Mouse (Mus musculus) kidney, postnatal 0 days (tissue): Measurements from ENCODE around the gene Rrp7a. TPM values are rescaled to one million over a fixed set of nuclear protein-coding genes. Genes with fewer than 3 reads are reported as not detected.

Experiments used
- ATAC-seq: fragments of 200-750 bp; cut with Nextera tagmentation; replicated peaks from 2 replicates; pipeline ENCODE4 v1.8.0; 2017; ENCODE audit warnings: low read depth, moderate number of reproducible peaks, moderate TSS enrichment, moderate library complexity; ENCODE audit not compliant: low FRiP score
- DNase-seq: peaks from one replicate; pipeline ENCODE4 v3.0.0-alpha.2; 2016; ENCODE audit warnings: low spot score
- H3K27ac ChIP-seq: fragments of 300-500 bp; sonication (generic); 2 replicates; pipeline ENCODE4 v1.5.1; 2014; ENCODE audit warnings: mild to moderate bottlenecking
- H3K27me3 ChIP-seq: fragments of 300-500 bp; sonication (generic); 2 replicates; pipeline ENCODE4 v1.6.1; 2014; ENCODE audit warnings: low read length, mixed read lengths; ENCODE audit not compliant: insufficient read depth
- H3K36me3 ChIP-seq: fragments of 300-500 bp; sonication (generic); 2 replicates; pipeline ENCODE4 v1.6.1; 2014; ENCODE audit warnings: low read length, mixed read lengths; ENCODE audit not compliant: insufficient read depth
- H3K4me1 ChIP-seq: fragments of 300-500 bp; sonication (generic); replicated peaks from 2 replicates; pipeline ENCODE4 v1.6.1; 2014; ENCODE audit warnings: antibody characterized with exemption, low read length, mixed read lengths; ENCODE audit not compliant: insufficient read depth
- H3K4me2 ChIP-seq: fragments of 300-500 bp; sonication (generic); 2 replicates; pipeline ENCODE4 v1.6.1; 2014; ENCODE audit warnings: mild to moderate bottlenecking, low read length, moderate library complexity, mixed read lengths
- H3K4me3 ChIP-seq: fragments of 300-500 bp; sonication (generic); replicated peaks from 2 replicates; pipeline ENCODE4 v1.5.1; 2014; ENCODE audit warnings: low read depth, low read length
- H3K9ac ChIP-seq: fragments of 300-500 bp; sonication (generic); 2 replicates; pipeline ENCODE4 v1.6.1; 2014; ENCODE audit warnings: low read depth, low read length
- H3K9me3 ChIP-seq: fragments of 300-500 bp; sonication (generic); replicated peaks from 2 replicates; pipeline ENCODE4 v1.6.1; 2016; ENCODE audit warnings: low read length, inconsistent platforms, mixed read lengths
- CTCF ChIP-seq: IDR thresholded peaks from 2 replicates; pipeline ENCODE4 v1.5.1; 2016; ENCODE audit warnings: antibody characterized with exemption, low read depth, mild to moderate bottlenecking, moderate library complexity
- WGBS: fragments of 180-500 bp; shearing (Covaris S2); extraction: QIAGEN DNeasy Blood & Tissue Kit; methylation state at CpG from one replicate; pipeline ENCODE4 v1.1.7; 2014; 5-methylcytosine and 5-hydroxymethylcytosine counted together
- polyA plus RNA-seq: library from polyadenylated mRNA; unstranded; fragments of >200 nt; fragmentation: Nextera tagmentation; extraction: Ambion mirVana; gene quantifications from 2 replicates; pipeline ENCODE4 v1.2.1, GENCODE M21; 2015

Rrp7a gene
- polyA plus RNA-seq, 1 experiment from 2014 or later, result 52.9 TPM

DNA sequence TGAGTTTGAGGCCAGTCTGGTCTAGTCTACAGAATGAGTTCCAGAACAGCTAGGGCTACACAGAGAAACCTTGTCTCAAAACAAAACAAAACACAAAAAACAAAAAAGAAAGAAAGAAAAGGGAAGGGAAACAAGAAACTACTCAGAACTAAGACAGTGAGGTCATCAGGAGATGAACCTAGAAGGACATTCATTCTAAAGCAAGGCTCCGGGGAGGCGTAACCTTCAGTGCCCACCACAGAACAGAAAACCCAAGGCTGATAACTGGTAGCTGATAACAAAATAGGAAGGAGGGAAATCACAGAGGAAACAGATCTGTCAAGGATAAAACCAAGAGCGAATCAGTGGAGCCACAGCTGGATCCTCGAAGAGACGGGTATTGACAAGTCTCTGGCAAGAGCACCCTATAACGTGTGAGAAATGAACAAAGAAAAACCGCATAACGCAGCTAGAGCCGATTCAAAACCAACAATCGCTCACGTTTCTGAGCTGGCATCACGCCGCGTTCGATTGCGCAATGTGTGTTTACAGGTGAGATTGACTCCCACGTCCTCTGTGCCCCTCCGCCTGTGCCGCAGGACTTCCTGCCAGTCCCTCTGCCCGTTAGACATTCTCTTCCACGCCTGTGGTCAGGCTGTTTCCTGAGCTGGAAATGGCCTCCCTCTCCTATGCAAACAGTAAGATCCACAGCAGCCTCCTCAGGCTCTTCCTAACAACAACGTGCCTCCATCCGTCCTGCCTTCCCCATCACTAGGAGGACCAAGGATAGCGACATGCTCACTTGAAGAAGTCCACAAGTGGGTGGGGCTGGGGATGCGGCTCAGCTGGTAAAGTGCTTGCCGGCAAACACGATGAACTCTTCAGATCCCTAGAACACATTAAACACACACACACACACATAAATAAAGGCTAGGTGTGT is 46.7 kb downstream of the Rrp7a start:
- DNase-seq, result no peak
- H3K27ac ChIP-seq, result no peak overlapping the region
- no peak for TF ChIP-seq CTCF

DNA sequence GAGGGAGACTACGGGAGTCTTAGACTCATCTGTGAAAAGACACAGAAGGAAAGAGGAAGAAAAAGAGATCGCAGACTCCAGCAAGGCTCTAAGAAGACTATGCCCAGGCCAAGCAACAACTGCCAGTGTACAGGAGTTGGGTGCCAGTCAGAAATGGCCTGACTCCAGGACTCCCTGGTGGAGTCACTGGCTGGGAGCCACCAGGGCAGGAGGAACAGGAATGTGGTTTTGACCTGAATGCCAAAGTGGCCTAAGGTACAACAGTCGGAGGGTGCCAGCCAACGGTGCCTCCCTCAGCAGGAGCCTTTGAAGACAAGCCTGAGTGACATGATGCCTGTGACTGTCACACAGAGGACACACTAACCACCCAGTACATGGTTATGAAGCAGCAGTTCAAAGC is 48.4 kb downstream of the Rrp7a start:
- no peak overlapping the region for H3K4me2 ChIP-seq
- no peak for DNase-seq
- H3K9ac ChIP-seq, result no peak overlapping the region
- H3K27me3 ChIP-seq, result no peaks in the 10 kb centered on the region
- H3K36me3 ChIP-seq, result no peaks in the 10 kb centered on the region
- 85% methylated on average over 4 of the region's 4 CpGs for WGBS
- H3K27ac ChIP-seq, result no peak overlapping the region
- no peak for ATAC-seq
- H3K4me1 ChIP-seq, result no peaks in the 10 kb centered on the region
- TF ChIP-seq CTCF, result no peak
- no peak overlapping the region for H3K4me3 ChIP-seq
- H3K9me3 ChIP-seq, result no peaks in the 10 kb centered on the region

More for the DNA sequence above, 46.7 kb downstream of the Rrp7a start:
- Histone ChIP-seq H3K4me1 (no peaks in the 10 kb centered on the region), H3K9ac (no peak overlapping the region), H3K4me2 (no peak overlapping the region), H3K36me3 (no peaks in the 10 kb centered on the region), H3K4me3 (no peak overlapping the region), H3K27me3 (no peaks in the 10 kb centered on the region), H3K9me3 (no peaks in the 10 kb centered on the region)
- 53% methylated on average over 27 of the region's 27 CpGs for WGBS
- ATAC-seq, result no peak

- 87% methylated on average over 5 of the region's 5 CpGs for WGBS
- ATAC-seq, result no peak
Observed at GRCm38 (mm10) chr15:83071752-83072151, 50.8 kb downstream of the Rrp7a start.

GRCm38 (mm10) chr15:83070942-83071341 is 51.7 kb downstream of the Rrp7a start:
- no peak overlapping the region for H3K27ac ChIP-seq
- no peak overlapping the region for H3K4me3 ChIP-seq
- ATAC-seq (no peak), DNase-seq (peak; percentile 88)
- no peaks in the 10 kb centered on the region for H3K27me3 ChIP-seq
- no peak for TF ChIP-seq CTCF
- H3K4me1 ChIP-seq, result no peaks in the 10 kb centered on the region
- H3K36me3 ChIP-seq, result no peaks in the 10 kb centered on the region
- 36% methylated on average over 3 of the region's 3 CpGs for WGBS
- H3K9me3 ChIP-seq, result no peaks in the 10 kb centered on the region
- H3K4me2 ChIP-seq, result no peak overlapping the region
- H3K9ac ChIP-seq, result no peak overlapping the region

More at GRCm38 (mm10) chr15:83071752-83072151, 50.8 kb downstream of the Rrp7a start:
- Histone ChIP-seq H3K4me1 (no peaks in the 10 kb centered on the region), H3K27me3 (no peaks in the 10 kb centered on the region), H3K9me3 (no peaks in the 10 kb centered on the region), H3K9ac (no peak overlapping the region), H3K4me2 (no peak overlapping the region), H3K36me3 (no peaks in the 10 kb centered on the region), H3K4me3 (no peak overlapping the region), H3K27ac (no peak overlapping the region)
- peak; percentile 48; the same call in 1 of the 2 replicates for TF ChIP-seq CTCF
- DNase-seq, result no peak

- Histone ChIP-seq H3K9me3 (no peaks in the 10 kb centered on the region), H3K27ac (no peak overlapping the region), H3K27me3 (no peaks in the 10 kb centered on the region), H3K4me1 (no peaks in the 10 kb centered on the region), H3K9ac (no peak overlapping the region), H3K4me3 (no peak overlapping the region), H3K4me2 (no peak overlapping the region), H3K36me3 (no peaks in the 10 kb centered on the region)
- no peak for TF ChIP-seq CTCF
- ATAC-seq (no peak), DNase-seq (no peak)
- WGBS, result 95% methylated on average over 5 of the region's 5 CpGs
Observed at GRCm38 (mm10) chr15:83068270-83068669, 54.3 kb downstream of the Rrp7a start.

DNA sequence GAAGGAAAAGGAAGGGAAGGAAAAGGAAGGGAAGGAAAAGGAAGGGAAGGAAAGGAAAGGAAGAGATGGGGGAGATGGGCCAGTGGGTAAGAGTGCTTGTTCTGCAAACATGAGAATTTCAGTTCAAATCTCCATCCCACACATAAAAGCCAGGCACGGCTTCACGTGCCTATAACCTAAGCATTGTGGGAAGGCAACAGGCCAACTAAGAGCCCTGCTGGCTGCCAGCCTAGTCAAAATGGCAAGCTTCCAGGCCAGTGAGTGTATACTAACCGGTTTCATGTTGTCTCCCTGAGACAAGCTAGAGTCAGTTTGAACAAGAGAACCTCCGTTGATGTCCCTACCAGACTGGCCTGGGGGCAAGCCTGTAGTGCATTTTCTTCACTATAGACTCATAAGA is 57.1 kb downstream of the Rrp7a start:
- TF ChIP-seq CTCF, result no peak
- Histone ChIP-seq H3K27me3 (no peaks in the 10 kb centered on the region), H3K9ac (no peak overlapping the region), H3K4me1 (no peaks in the 10 kb centered on the region), H3K36me3 (no peaks in the 10 kb centered on the region), H3K4me2 (no peak overlapping the region), H3K27ac (no peak overlapping the region), H3K4me3 (no peak overlapping the region), H3K9me3 (no peaks in the 10 kb centered on the region)
- ATAC-seq (no peak), DNase-seq (no peak)
- 73% methylated on average over 4 of the region's 4 CpGs for WGBS

Other genes starting within 250 kb of the Rrp7a start
- 5.6 and 5.8 TPM in 2 replicates for gene Tcf20, start 134.9 kb downstream of the Rrp7a start, polyA plus RNA-seq
- 2.2 and 2.3 TPM in 2 replicates for gene Nfam1, start 89.5 kb downstream of the Rrp7a start, polyA plus RNA-seq
- gene Serhl, start 33.3 kb downstream of the Rrp7a start, polyA plus RNA-seq, result 76.5 and 83.5 TPM in 2 replicates
- gene Poldip3, start 26.6 kb upstream of the Rrp7a start, polyA plus RNA-seq, result 88.6 and 101 TPM in 2 replicates
- 90.9 and 104 TPM in 2 replicates for gene Cyb5r3, start 49.8 kb upstream of the Rrp7a start, polyA plus RNA-seq
- 26.5 and 27.2 TPM in 2 replicates for gene A4galt, start 129.0 kb upstream of the Rrp7a start, polyA plus RNA-seq
- 36.2 and 40.9 TPM in 2 replicates for gene Arfgap3, start 227.4 kb upstream of the Rrp7a start, polyA plus RNA-seq